Mouse (Mus musculus): ENCODE data around the gene Dmtf1. TPM values are rescaled to one million over a fixed set of nuclear protein-coding genes. Genes with fewer than 3 reads are reported as not detected.

Dmtf1 gene
- total RNA-seq, 2 experiments from 2014 or later: 12.4 to 12.6 TPM

GRCm38 (mm10) chr5:9109582-9109981, 52.0 kb downstream of the Dmtf1 start:
- intact Hi-C loops (cut with DNase I): no loop called here
- no peak for DNase-seq

- DNase-seq: no peak
- intact Hi-C loops (cut with DNase I): no loop called here
Observed at GRCm38 (mm10) chr5:9108490-9108889, 53.1 kb downstream of the Dmtf1 start.

- DNase-seq: no peak
- intact Hi-C loops (cut with DNase I): no loop called here
Observed at GRCm38 (mm10) chr5:9107296-9108089, 54.1 kb downstream of the Dmtf1 start.

- DNase-seq: no peak
- intact Hi-C loops (cut with DNase I): no loop called here
Observed at GRCm38 (mm10) chr5:9106806-9107205, 54.8 kb downstream of the Dmtf1 start.

- intact Hi-C loops (cut with DNase I): no loop called here
- no peak for DNase-seq
Observed at GRCm38 (mm10) chr5:9103958-9104357, 57.6 kb downstream of the Dmtf1 start.

- intact Hi-C loops (cut with DNase I): no loop called here
- DNase-seq: no peak
Observed at GRCm38 (mm10) chr5:9102696-9103095, 58.9 kb downstream of the Dmtf1 start.

- DNase-seq: peak in 1 of 2 experiments; percentile 62
- intact Hi-C loops (cut with DNase I): loop anchor here (2.0 kb wide), 2 partner anchors 60 to 104 kb away; partner anchors contain the start of genes Crot and Dmtf1
Observed at GRCm38 (mm10) chr5:9100849-9101801, 60.5 kb downstream of the Dmtf1 start.

GRCm38 (mm10) chr5:9100207-9100848, 61.2 kb downstream of the Dmtf1 start, which contains the start of gene Tmem243:
TSS of gene Tmem243 (plus strand) at chr5:9100668.
- intact Hi-C loops (cut with DNase I): loop anchor here (2.0 kb wide), 2 partner anchors 60 to 104 kb away; partner anchors contain the start of genes Crot and Dmtf1

GRCm38 (mm10) chr5:9093490-9093889, 68.1 kb downstream of the Dmtf1 start:
- DNase-seq: no peak
- intact Hi-C loops (cut with DNase I): no loop called here

More at GRCm38 (mm10) chr5:9100207-9100848, 61.2 kb downstream of the Dmtf1 start, which contains the start of gene Tmem243:
- DNase-seq: peak; percentile 92

GRCm38 (mm10) chr5:9092716-9093115, 68.9 kb downstream of the Dmtf1 start:
- DNase-seq: no peak
- intact Hi-C loops (cut with DNase I): no loop called here

- intact Hi-C loops (cut with DNase I): no loop called here
- no peak for DNase-seq
Observed at GRCm38 (mm10) chr5:9090493-9091106, 71.0 kb downstream of the Dmtf1 start.

GRCm38 (mm10) chr5:9086924-9087719, 74.5 kb downstream of the Dmtf1 start:
- no peak for DNase-seq
- intact Hi-C loops (cut with DNase I): no loop called here

GRCm38 (mm10) chr5:9079773-9080501, 81.6 kb downstream of the Dmtf1 start:
- no peak for DNase-seq
- intact Hi-C loops (cut with DNase I): loop anchor here (10.0 kb wide), 1 partner anchor 345 kb away; no protein-coding TSS in a partner anchor

GRCm38 (mm10) chr5:9073177-9073854, 88.3 kb downstream of the Dmtf1 start:
- intact Hi-C loops (cut with DNase I): loop anchor here (2.0 to 10.0 kb wide), 2 partner anchors 37 to 351 kb away; no protein-coding TSS in a partner anchor

GRCm38 (mm10) chr5:9071360-9071759, 90.2 kb downstream of the Dmtf1 start:
- intact Hi-C loops (cut with DNase I): loop anchor here (10.0 kb wide), 1 partner anchor 353 kb away; no protein-coding TSS in a partner anchor

More at GRCm38 (mm10) chr5:9073177-9073854, 88.3 kb downstream of the Dmtf1 start:
- DNase-seq: no peak

GRCm38 (mm10) chr5:9069599-9070209, 91.9 kb downstream of the Dmtf1 start:
- DNase-seq: no peak
- intact Hi-C loops (cut with DNase I): loop anchor here (10.0 kb wide), 2 partner anchors 355 to 585 kb away; no protein-coding TSS in a partner anchor

More at GRCm38 (mm10) chr5:9071360-9071759, 90.2 kb downstream of the Dmtf1 start:
- DNase-seq: no peak

GRCm38 (mm10) chr5:9068886-9069285, 92.7 kb downstream of the Dmtf1 start:
- peak; percentile 39 to 41 for DNase-seq
- intact Hi-C loops (cut with DNase I): loop anchor here (10.0 kb wide), 1 partner anchor 584 kb away; no protein-coding TSS in a partner anchor
